19 mouse cellular contexts compared by ENCODE assay signal in genomic region chr13:113442169-113442568, GRCm38 (mm10).
A peak's percentile ranks its signal among the peaks of the same experiment; 100 is the strongest.
DNase-seq lines count a peak whose midpoint lies in the region; ATAC-seq lines count a peak whose summit lies in the region.
"Had no signal": no experiment of that assay in that cellular context is flagged by ENCODE, and none has a peak within 500 bp of the region (broad histone marks: within the 10 kb centered on the region; RNA-seq: fewer than 3 reads in every experiment).

No protein-coding gene starts in this region.

- peak; percentile 77 for ATAC-seq in heart, embryonic 14.5 days (ENCODE audit: insufficient number of reproducible peaks, insufficient read depth, low FRiP score, low read depth)
- ATAC-seq in liver, embryonic 11.5 days (replicated peaks; ENCODE audit: low FRiP score), result peak; percentile 65; the same call in 1 of the 2 replicates
- ATAC-seq: forebrain, embryonic 15.5 days; midbrain, embryonic 13.5 days had no signal

- intact Hi-C loops in heart, postnatal 14 days (cut with DNase I), result no loop called here

- H3K36me3 ChIP-seq in heart, embryonic 14.5 days (ENCODE audit: control insufficient read depth, insufficient read depth, low read length), result no peaks in the 10 kb centered on the region
- H3K36me3 ChIP-seq in liver, embryonic 11.5 days (ENCODE audit: control insufficient read depth, insufficient read depth, low read length), result no peaks in the 10 kb centered on the region
- H3K36me3 ChIP-seq: forebrain, embryonic 15.5 days; hindbrain, embryonic 13.5 days; midbrain, embryonic 13.5 days; neural tube, embryonic 15.5 days had no signal

- DNase-seq in heart, postnatal 14 days, result no peak
- DNase-seq in kidney, postnatal 10 days, result peak; percentile 17
- DNase-seq in kidney, postnatal 36 days, result no peak
- DNase-seq in liver, embryonic 11.5 days (ENCODE audit: low spot score), result no peak
- peak; percentile 22 for DNase-seq in mesoderm, embryonic 11.5 days (ENCODE audit: low read depth, low spot score)
- no peak for DNase-seq in adrenal gland, adult (ENCODE audit: inconsistent age in 2 of 2, low spot score in 1 of 2)
- no peak for DNase-seq in adrenal gland, postnatal 14 days
- DNase-seq: cerebellum, adult 11 months; cerebellum, postnatal 14 days; lung, adult 18-20 months; thymus, postnatal 36 days had no signal

- H3K4me2 ChIP-seq in heart, embryonic 14.5 days (ENCODE audit: low read length), result no peak overlapping the region
- no peak overlapping the region for H3K4me2 ChIP-seq in liver, embryonic 11.5 days
- H3K4me2 ChIP-seq: forebrain, embryonic 15.5 days; hindbrain, embryonic 13.5 days; midbrain, embryonic 13.5 days; neural tube, embryonic 15.5 days had no signal

- no peaks in the 10 kb centered on the region for H3K27me3 ChIP-seq in heart, embryonic 14.5 days (ENCODE audit: control insufficient read depth, insufficient read depth, low read length)
- H3K27me3 ChIP-seq in liver, embryonic 11.5 days (replicated peaks; ENCODE audit: control insufficient read depth, insufficient read depth, low read length), result no peaks in the 10 kb centered on the region
- H3K27me3 ChIP-seq: forebrain, embryonic 15.5 days; hindbrain, embryonic 13.5 days; midbrain, embryonic 13.5 days; neural tube, embryonic 15.5 days had no signal

- no peaks in the 10 kb centered on the region for H3K9me3 ChIP-seq in heart, embryonic 14.5 days (ENCODE audit: control insufficient read depth, low read length)
- H3K9me3 ChIP-seq in liver, embryonic 11.5 days (ENCODE audit: control insufficient read depth, low read length), result no peaks in the 10 kb centered on the region
- H3K9me3 ChIP-seq: forebrain, embryonic 15.5 days; hindbrain, embryonic 13.5 days; midbrain, embryonic 13.5 days; neural tube, embryonic 15.5 days had no signal

- H3K27ac ChIP-seq in heart, embryonic 14.5 days (replicated peaks in 1 of 2; ENCODE audit: control insufficient read depth in 1 of 2, insufficient read depth in 1 of 2, low read depth in 2 of 2, low read length in 2 of 2), result no peak overlapping the region
- no peak overlapping the region for H3K27ac ChIP-seq in liver, embryonic 11.5 days (ENCODE audit: low read depth, low read length)
- H3K27ac ChIP-seq: forebrain, embryonic 15.5 days; hindbrain, embryonic 13.5 days; layer of hippocampus, adult 2 months; midbrain, embryonic 13.5 days; neural tube, embryonic 15.5 days had no signal

- no peak overlapping the region for H3K9ac ChIP-seq in heart, embryonic 14.5 days (ENCODE audit: low read length)
- H3K9ac ChIP-seq in liver, embryonic 11.5 days (ENCODE audit: low read depth, low read length), result no peak overlapping the region
- H3K9ac ChIP-seq: forebrain, embryonic 15.5 days; hindbrain, embryonic 13.5 days; midbrain, embryonic 13.5 days; neural tube, embryonic 15.5 days had no signal

- 59% methylated on average over 9 of the region's 9 CpGs for WGBS in heart, embryonic 14.5 days
- WGBS in liver, embryonic 11.5 days, result 51% methylated on average over 9 of the region's 9 CpGs

- peaks cover 22 to 25% of the 10 kb centered on the region in 2 experiments for H3K4me1 ChIP-seq in heart, embryonic 14.5 days (ENCODE audit: control insufficient read depth in 2 of 2, insufficient read depth in 2 of 2, low read length in 2 of 2)
- 0 out of 2 replicates have a peak, but pooled peaks cover 3% of the 10 kb centered on the region for H3K4me1 ChIP-seq in liver, embryonic 11.5 days (replicated peaks; ENCODE audit: control insufficient read depth, insufficient read depth, low read length)
- H3K4me1 ChIP-seq: forebrain, embryonic 15.5 days; hindbrain, embryonic 13.5 days; midbrain, embryonic 13.5 days had no signal

- H3K4me3 ChIP-seq in heart, embryonic 14.5 days (ENCODE audit: control insufficient read depth in 1 of 2, insufficient read depth in 1 of 2, low read depth in 1 of 2, low read length in 2 of 2), result no peak overlapping the region
- no peak overlapping the region for H3K4me3 ChIP-seq in liver, embryonic 11.5 days (ENCODE audit: low read depth, low read length)
- H3K4me3 ChIP-seq: erythroblast, embryonic 14.5 days; forebrain, embryonic 15.5 days; hindbrain, embryonic 13.5 days; layer of hippocampus, adult 2 months; midbrain, embryonic 13.5 days; myocyte; neural tube, embryonic 15.5 days had no signal

Comparison
In these comparisons a context has a peak if more than half of its experiments do, and no peak if none do; other contexts are left out.
1. DNase-seq: peak in kidney, postnatal 10 days (single experiment) and mesoderm, embryonic 11.5 days (single experiment); none in heart, postnatal 14 days (0 of 2), kidney, postnatal 36 days (0 of 2), liver, embryonic 11.5 days (single experiment), adrenal gland, adult (0 of 2) and adrenal gland, postnatal 14 days (single experiment).